Mouse (Mus musculus): Measurements from ENCODE around the gene Rnf182.

Gene Rnf182

DNA sequence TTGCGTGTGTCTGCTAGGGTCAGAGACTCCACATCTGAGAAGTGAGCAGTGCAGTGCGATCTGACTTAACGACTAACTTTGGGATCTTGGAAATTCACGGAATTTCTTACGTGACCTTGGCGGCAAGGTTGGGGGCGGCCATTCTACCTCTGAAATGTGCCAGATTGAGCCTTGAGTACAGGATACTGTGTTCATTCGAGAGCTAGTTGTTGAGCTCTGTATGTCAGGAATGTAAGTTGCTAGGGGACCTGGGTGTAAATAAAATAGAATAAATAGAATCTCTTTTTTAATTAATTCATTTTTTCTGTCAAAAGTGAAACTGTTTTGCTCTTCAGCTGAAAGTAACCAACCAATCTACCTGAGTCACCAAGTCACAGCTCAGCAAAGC is 22.8 kb upstream of the Rnf182 start:
- H3K27me3 ChIP-seq (ENCODE audit: insufficient read depth, low read length): peaks cover 13% of the 10 kb centered on the region
- H3K4me3 ChIP-seq (replicated peaks; ENCODE audit: low read length): peak overlapping the region; percentile 23; the same call in 1 of the 2 replicates
- no peak for TF ChIP-seq POU5F1 (IDR thresholded peaks at IDR 0.05; ENCODE audit: borderline replicate concordance, low read length)

DNA sequence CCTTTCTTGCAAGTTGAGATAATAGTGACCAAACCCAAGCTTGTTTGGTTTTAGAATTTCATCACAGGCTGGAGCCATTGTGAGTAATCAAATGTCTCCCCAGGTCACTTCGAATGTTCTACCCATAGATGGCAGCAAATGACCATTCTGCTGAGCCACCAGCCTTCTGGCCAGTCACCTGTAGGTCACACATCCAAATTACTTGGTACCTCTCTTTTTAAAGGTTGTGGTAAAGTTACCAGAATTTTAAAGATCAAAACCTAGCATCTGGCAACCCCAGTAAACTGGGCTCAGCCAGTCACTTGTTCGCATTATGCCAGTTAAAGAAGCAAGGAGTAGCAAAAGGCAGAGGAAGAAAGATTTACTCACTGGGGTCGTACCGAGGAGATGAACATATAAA is 19.6 kb upstream of the Rnf182 start:
- TF ChIP-seq CTCF (conservative IDR thresholded peaks at IDR 0.05; ENCODE audit: low read length) (peak; percentile 74), NANOG (IDR thresholded peaks at IDR 0.05; ENCODE audit: borderline replicate concordance, low read length) (no peak)
- peaks cover 11% of the 10 kb centered on the region for H3K4me1 ChIP-seq (replicated peaks; ENCODE audit: low read depth, low read length)
- H3K36me3 ChIP-seq (ENCODE audit: insufficient read depth, low read length): no peaks in the 10 kb centered on the region
- H3K4me3 ChIP-seq (replicated peaks; ENCODE audit: low read length): no peak overlapping the region
- H3K27me3 ChIP-seq (ENCODE audit: insufficient read depth, low read length): peaks cover 20% of the 10 kb centered on the region
- no peaks in the 10 kb centered on the region for H3K9me3 ChIP-seq (ENCODE audit: low read length)

More for the DNA sequence above, 22.8 kb upstream of the Rnf182 start:
- H3K9me3 ChIP-seq (ENCODE audit: low read length): no peaks in the 10 kb centered on the region
- peaks cover 11% of the 10 kb centered on the region for H3K4me1 ChIP-seq (replicated peaks; ENCODE audit: low read depth, low read length)
- H3K36me3 ChIP-seq (ENCODE audit: insufficient read depth, low read length): no peaks in the 10 kb centered on the region

DNA sequence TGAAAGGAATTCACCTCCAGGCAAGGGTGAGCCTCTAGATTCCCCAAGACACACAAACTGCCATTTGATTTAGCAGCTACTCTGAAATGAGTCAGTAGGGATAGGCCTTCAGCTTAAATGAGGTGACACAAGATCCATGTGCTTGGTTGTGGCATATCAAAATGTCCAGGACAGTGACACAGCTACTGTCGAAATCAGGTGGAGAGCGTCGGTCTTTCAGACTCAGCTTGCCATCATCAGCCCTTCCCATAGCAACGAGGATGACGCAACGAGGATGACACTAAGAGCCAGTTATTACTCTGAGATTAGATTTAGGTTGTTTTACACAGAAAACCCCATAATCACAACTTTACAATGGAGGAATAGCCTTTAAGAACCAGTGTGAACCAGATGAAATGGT is 14.5 kb upstream of the Rnf182 start:
- Histone ChIP-seq H3K27me3 (ENCODE audit: insufficient read depth, low read length) (peaks cover 16% of the 10 kb centered on the region), H3K4me1 (replicated peaks; ENCODE audit: low read depth, low read length) (peaks cover 5% of the 10 kb centered on the region; the same call in 1 of the 2 replicates), H3K9me3 (ENCODE audit: low read length) (no peaks in the 10 kb centered on the region), H3K36me3 (ENCODE audit: insufficient read depth, low read length) (no peaks in the 10 kb centered on the region), H3K4me3 (replicated peaks; ENCODE audit: low read length) (no peak overlapping the region)
- TF ChIP-seq NANOG (IDR thresholded peaks at IDR 0.05; ENCODE audit: borderline replicate concordance, low read length): no peak
- TF ChIP-seq POU5F1 (IDR thresholded peaks at IDR 0.05; ENCODE audit: borderline replicate concordance, low read length): no peak
- no peak for TF ChIP-seq CTCF (conservative IDR thresholded peaks at IDR 0.05; ENCODE audit: low read length)

DNA sequence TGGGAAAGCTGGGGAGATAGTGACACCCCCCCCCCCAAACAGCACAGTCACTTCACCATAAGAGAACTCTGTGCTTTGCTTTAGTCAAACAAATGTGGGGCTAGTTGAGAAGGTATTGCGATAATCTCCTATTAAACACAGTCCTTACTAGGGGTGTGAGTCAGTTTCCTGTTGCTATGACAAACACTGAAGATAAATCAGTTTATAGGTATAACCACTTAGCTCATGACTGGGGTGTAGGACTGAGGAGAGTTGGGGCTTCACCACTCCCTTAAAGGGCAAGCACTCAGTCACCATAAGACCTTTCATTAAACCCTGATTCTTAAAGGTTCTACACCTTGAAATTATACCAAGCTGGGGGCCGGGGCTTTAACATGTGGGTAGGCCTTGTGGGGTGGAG is 13.1 kb upstream of the Rnf182 start:
- Histone ChIP-seq H3K4me3 (replicated peaks; ENCODE audit: low read length) (no peak overlapping the region), H3K9me3 (ENCODE audit: low read length) (no peaks in the 10 kb centered on the region), H3K36me3 (ENCODE audit: insufficient read depth, low read length) (no peaks in the 10 kb centered on the region), H3K4me1 (replicated peaks; ENCODE audit: low read depth, low read length) (peaks cover 5% of the 10 kb centered on the region; the same call in 1 of the 2 replicates), H3K27me3 (ENCODE audit: insufficient read depth, low read length) (peaks cover 16% of the 10 kb centered on the region)
- TF ChIP-seq CTCF (conservative IDR thresholded peaks at IDR 0.05; ENCODE audit: low read length) (no peak), NANOG (IDR thresholded peaks at IDR 0.05; ENCODE audit: borderline replicate concordance, low read length) (no peak), POU5F1 (IDR thresholded peaks at IDR 0.05; ENCODE audit: borderline replicate concordance, low read length) (no peak)

DNA sequence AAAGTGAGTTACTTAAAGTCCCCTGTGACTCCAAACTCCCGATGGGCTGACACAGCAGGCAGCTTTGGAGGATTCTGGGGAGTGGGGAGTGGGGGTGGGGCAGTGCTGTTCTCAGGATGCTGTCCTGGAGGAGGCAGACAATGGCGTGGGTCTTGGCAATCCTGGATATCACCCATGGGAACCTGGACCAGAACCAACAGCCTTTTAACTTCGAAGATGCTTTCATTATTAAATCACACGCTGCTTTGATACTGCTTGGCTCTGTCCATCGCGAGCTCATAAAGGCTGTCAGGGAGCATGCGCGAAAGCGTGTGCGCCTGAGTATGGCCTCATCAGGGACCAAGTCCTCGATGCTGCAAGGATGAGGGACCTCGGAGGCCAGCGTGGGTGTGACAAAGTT is 12.5 kb upstream of the Rnf182 start:
- Histone ChIP-seq H3K9me3 (ENCODE audit: low read length) (no peaks in the 10 kb centered on the region), H3K4me1 (replicated peaks; ENCODE audit: low read depth, low read length) (peaks cover 5% of the 10 kb centered on the region; the same call in 1 of the 2 replicates), H3K36me3 (ENCODE audit: insufficient read depth, low read length) (no peaks in the 10 kb centered on the region), H3K4me3 (replicated peaks; ENCODE audit: low read length) (no peak overlapping the region), H3K27me3 (ENCODE audit: insufficient read depth, low read length) (peaks cover 16% of the 10 kb centered on the region)
- TF ChIP-seq CTCF (conservative IDR thresholded peaks at IDR 0.05; ENCODE audit: low read length) (no peak), NANOG (IDR thresholded peaks at IDR 0.05; ENCODE audit: borderline replicate concordance, low read length) (no peak), POU5F1 (IDR thresholded peaks at IDR 0.05; ENCODE audit: borderline replicate concordance, low read length) (no peak)

DNA sequence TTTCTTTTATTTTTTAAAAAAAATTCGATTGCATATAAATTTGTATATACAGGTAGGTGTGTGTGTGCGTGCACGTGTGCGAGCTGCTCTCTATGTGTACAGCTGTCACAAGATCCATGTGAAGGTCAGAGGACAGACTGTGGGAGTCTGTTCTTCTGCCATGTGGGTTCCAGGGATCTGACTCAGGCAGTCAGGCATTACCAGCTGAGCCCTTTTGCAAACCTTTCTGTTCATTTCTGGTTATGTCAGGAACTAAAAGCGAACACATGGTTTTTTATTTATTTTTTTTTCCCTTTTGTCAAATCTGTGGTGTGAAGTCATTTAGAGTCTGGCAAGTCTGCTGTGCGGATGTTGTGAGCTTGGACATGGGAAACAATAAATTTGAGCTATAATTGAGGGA is 6.7 kb upstream of the Rnf182 start:
- H3K36me3 ChIP-seq (ENCODE audit: insufficient read depth, low read length): no peaks in the 10 kb centered on the region
- no peaks in the 10 kb centered on the region for H3K9me3 ChIP-seq (ENCODE audit: low read length)
- 0 out of 2 replicates have a peak, but pooled peaks cover under 1% of the 10 kb centered on the region for H3K27me3 ChIP-seq (ENCODE audit: insufficient read depth, low read length)
- no peak overlapping the region for H3K4me3 ChIP-seq (replicated peaks; ENCODE audit: low read length)
- TF ChIP-seq NANOG (IDR thresholded peaks at IDR 0.05; ENCODE audit: borderline replicate concordance, low read length): no peak
- TF ChIP-seq POU5F1 (IDR thresholded peaks at IDR 0.05; ENCODE audit: borderline replicate concordance, low read length): no peak
- TF ChIP-seq CTCF (conservative IDR thresholded peaks at IDR 0.05; ENCODE audit: low read length): no peak
- peaks cover 4% of the 10 kb centered on the region; the same call in 1 of the 2 replicates for H3K4me1 ChIP-seq (replicated peaks; ENCODE audit: low read depth, low read length)

DNA sequence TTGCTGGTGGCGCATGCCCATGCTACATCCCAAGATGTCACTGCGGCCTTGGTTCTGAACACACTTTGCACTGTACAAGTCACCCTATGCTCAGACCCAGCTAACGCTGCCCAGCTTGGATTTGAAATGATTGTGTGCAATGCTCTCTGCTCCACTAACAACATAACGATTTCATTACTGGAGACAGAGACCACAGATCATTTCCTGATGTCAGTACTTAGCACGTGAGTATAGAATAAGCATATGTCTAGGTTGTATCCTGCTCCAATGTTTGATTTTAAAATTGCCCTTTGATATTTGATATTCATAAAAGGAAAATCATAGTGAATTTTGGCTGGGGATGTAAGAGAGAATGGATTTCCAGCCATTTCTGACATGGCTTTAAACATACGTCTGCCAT is 3.5 kb upstream of the Rnf182 start:
- TF ChIP-seq NANOG (IDR thresholded peaks at IDR 0.05; ENCODE audit: borderline replicate concordance, low read length) (no peak), POU5F1 (IDR thresholded peaks at IDR 0.05; ENCODE audit: borderline replicate concordance, low read length) (no peak)
- Histone ChIP-seq H3K36me3 (ENCODE audit: insufficient read depth, low read length) (no peaks in the 10 kb centered on the region), H3K4me3 (replicated peaks; ENCODE audit: low read length) (no peak overlapping the region), H3K27me3 (ENCODE audit: insufficient read depth, low read length) (peaks cover 6% of the 10 kb centered on the region), H3K4me1 (replicated peaks; ENCODE audit: low read depth, low read length) (peaks cover 26% of the 10 kb centered on the region), H3K9me3 (ENCODE audit: low read length) (no peaks in the 10 kb centered on the region)

DNA sequence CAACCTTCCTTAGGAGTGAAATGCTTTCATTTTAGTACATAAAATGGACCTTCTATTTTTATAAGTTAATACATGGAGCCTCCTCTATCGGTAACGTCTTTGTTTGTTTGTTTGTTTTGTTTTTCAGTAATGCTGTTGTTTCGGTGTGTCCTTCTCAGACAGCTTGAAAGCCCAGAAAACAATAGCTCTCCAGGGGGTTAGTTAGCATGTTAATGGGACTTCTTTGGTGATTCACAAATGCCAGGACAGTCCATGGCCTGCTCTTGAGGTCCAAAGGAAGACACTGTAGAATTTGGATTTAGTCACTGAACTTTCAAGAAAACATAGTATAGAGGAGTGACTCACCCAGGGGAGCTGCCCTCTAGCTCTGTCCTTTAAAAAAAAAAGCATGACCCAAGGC is 843 bp upstream of the Rnf182 start:
- TF ChIP-seq CTCF (conservative IDR thresholded peaks at IDR 0.05; ENCODE audit: low read length) (no peak), NANOG (IDR thresholded peaks at IDR 0.05; ENCODE audit: borderline replicate concordance, low read length) (peak; percentile 36; the same call in 1 of the 2 replicates)
- Histone ChIP-seq H3K4me3 (replicated peaks; ENCODE audit: low read length) (peak overlapping the region; percentile 87), H3K4me1 (replicated peaks; ENCODE audit: low read depth, low read length) (peaks cover 29% of the 10 kb centered on the region), H3K27me3 (ENCODE audit: insufficient read depth, low read length) (peaks cover 18% of the 10 kb centered on the region), H3K36me3 (ENCODE audit: insufficient read depth, low read length) (no peaks in the 10 kb centered on the region), H3K9me3 (ENCODE audit: low read length) (no peaks in the 10 kb centered on the region)

DNA sequence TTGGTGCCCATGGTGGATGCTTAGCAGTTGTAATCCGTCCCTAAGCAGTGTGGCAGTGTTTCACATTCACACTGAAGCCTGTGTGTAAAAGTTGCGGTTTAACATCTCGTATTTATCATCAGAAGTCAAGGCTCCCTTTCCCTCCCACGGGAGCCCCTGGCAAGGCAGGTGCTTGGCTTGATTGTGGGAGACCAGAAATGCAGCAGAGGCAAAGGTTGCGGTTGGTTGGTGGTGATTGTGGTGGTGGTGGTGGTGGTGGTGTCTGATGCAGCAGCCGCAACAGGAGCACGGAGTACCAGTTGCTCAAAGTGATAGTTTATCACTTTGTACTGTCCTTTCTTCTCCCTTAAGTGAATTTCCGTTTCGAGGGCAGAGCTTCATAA is 325 bp upstream of the Rnf182 start:
- Histone ChIP-seq H3K36me3 (ENCODE audit: insufficient read depth, low read length) (no peaks in the 10 kb centered on the region), H3K4me1 (replicated peaks; ENCODE audit: low read depth, low read length) (peaks cover 33% of the 10 kb centered on the region), H3K27me3 (ENCODE audit: insufficient read depth, low read length) (peaks cover 18% of the 10 kb centered on the region), H3K4me3 (replicated peaks; ENCODE audit: low read length) (peak overlapping the region; percentile 87), H3K9me3 (ENCODE audit: low read length) (no peaks in the 10 kb centered on the region)
- TF ChIP-seq CTCF (conservative IDR thresholded peaks at IDR 0.05; ENCODE audit: low read length): no peak
- TF ChIP-seq NANOG (IDR thresholded peaks at IDR 0.05; ENCODE audit: borderline replicate concordance, low read length): no peak
- TF ChIP-seq POU5F1 (IDR thresholded peaks at IDR 0.05; ENCODE audit: borderline replicate concordance, low read length): no peak

All from E14TG2a.4 (cell line).